ENCODE assay signal across 13 mouse cellular contexts in the genomic region with DNA sequence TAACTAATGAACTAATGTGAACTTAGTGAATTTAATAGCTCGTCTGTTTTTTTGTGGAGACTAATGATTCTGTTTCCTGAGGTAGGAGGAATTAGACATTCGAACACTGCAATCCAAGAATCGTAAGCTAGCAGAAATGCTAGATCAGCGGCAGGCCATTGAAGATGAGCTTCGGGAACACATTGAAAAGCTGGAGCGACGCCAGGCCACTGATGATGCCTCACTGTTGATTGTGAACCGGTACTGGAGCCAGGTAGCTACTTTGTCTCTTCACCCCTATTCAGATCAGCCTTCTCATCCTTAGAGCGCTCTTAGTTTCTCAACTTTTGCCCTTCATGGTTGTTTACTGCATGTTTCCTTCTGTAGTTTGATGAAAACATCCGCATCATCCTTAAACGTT. TPM values are rescaled to one million over a fixed set of nuclear protein-coding genes. Genes with fewer than 3 reads are reported as not detected.
"Had no signal": no experiment of that assay in that cellular context is flagged by ENCODE, and none has a peak within 500 bp of the region (broad histone marks: within the 10 kb centered on the region; RNA-seq: fewer than 3 reads in every experiment).

No protein-coding gene starts in this region.

- DNase-seq: gastrocnemius, adult 2 months; gastrocnemius, postnatal 10 days; gastrocnemius, postnatal 25 days; heart, adult 2 months; heart, postnatal 14 days; heart, postnatal 4 days; kidney, adult 18-20 months; kidney, adult 8-10 months; kidney, postnatal 10 days; kidney, postnatal 4 days; layer of hippocampus, postnatal 36 days had no signal

RNA-seq across cellular contexts. Expression of gene Tmem246, which starts 40.1 kb away (rescaled TPM):
- total RNA-seq: granulocyte monocyte progenitor cell, adult 5-6 weeks had no signal

RNA-seq across cellular contexts. Expression of gene Ppp3r2, which starts 44.0 kb away (rescaled TPM):
- total RNA-seq: gastrocnemius, adult 2 months; gastrocnemius, postnatal 25 days; granulocyte monocyte progenitor cell, adult 5-6 weeks; heart, adult 2 months; heart, postnatal 14 days; heart, postnatal 4 days; liver, adult 2 months had no signal
